Mouse (Mus musculus) lung, adult 2 months (tissue): Measurements from ENCODE around the gene Miip.

ENCODE experiments used
- CTCF ChIP-seq: fragments of 200-500 bp; IDR thresholded peaks from 2 replicates; pipeline ENCODE4 v1.5.1; 2011; ENCODE audit warnings: mild to moderate bottlenecking, low read length, control low read depth; ENCODE audit not compliant: insufficient read depth
- POLR2A ChIP-seq: fragments of 200-500 bp; IDR thresholded peaks from 2 replicates; pipeline ENCODE4 v1.6.1; 2011; ENCODE audit warnings: low read depth, mild to moderate bottlenecking, control low read depth, low read length, borderline replicate concordance; ENCODE audit errors: extremely low read depth

DNA sequence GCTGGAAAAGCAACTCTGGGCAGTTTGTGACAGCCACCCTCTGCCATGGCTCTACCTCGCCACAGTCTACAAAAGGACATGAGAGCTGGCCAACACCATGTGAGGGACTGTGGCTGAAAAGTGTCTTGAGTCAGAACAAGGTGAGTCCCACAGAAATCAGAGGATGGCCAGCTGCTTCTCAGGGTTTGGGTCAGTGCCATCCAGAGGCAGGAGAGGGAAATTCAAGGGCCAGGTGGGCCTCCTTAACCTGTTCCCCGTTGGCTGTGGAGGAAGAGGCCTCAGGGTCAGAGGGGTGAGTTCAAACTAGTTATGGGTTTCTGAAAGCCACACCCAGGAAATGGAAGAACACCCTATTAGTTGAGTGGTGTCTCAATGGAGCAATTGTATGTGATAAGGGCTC lies 10.8 kb upstream of the Miip start:
- TF ChIP-seq CTCF: no peak
- no peak for TF ChIP-seq POLR2A
